Mouse (Mus musculus) splenic B cell, adult 2 months (primary cell): ENCODE results near the gene Chsy1.
A peak's percentile ranks its signal among the peaks of the same experiment; 100 is the strongest.

Experiments used
- DNase-seq: peaks from one replicate; pipeline ENCODE4 v3.0.0-alpha.2; 2011; ENCODE audit warnings: low read depth, low spot score
- H3K27me3 ChIP-seq: 2 replicates; pipeline ENCODE4 v1.6.1; 2012; ENCODE audit warnings: mild to moderate bottlenecking, low read length, moderate library complexity, mixed read lengths; ENCODE audit not compliant: control insufficient read depth, poor library complexity, insufficient read depth, severe bottlenecking
- H3K36me3 ChIP-seq: 2 replicates; pipeline ENCODE4 v1.6.1; 2012; ENCODE audit warnings: mild to moderate bottlenecking, low read length, moderate library complexity, mixed read lengths; ENCODE audit not compliant: control insufficient read depth, poor library complexity, insufficient read depth, severe bottlenecking

The Chsy1 gene

DNA sequence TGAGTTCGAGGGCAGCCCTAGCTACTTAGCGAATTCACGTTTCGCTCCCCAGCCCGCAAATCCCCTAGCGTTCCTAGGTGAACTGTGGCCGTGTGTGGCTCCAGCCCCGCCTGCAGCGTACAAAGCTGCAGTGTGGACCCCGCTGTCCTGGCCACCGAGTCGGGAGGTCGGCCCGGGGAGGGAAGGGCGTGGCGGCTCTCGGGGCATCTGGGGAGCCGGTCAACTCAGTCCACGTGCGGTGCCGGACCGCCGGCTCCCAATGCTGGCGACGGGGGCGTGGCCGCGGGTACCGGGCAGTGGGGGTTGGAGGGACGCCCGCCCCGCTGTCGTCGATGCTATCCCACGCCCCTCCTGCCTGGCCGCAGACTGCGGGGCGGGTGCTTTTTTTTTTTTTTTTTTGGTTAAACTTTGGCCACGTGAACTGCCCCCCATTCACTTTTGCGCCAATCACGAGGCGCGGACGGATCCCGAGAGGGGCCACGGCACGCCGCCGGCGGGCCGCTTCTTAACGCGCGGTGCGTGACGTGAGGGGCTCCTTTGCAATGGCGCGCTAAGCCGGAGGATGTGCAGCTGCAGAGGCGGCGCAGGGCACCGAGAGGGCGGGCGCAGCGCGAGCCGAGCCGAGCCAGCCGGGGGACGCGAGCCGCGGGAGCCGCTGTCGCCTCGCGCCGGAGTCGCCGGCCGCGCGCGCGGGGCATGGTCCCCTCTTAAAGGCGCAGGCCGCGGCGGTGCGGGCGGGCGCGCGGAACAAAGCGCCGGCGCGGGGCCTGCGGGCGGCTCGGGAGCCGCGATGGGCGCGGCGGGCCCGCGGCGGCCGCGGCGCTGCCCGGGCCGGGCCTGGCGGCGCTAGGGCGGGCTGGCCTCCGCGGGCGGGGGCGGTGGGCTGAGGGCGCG lies at the start of gene Chsy1:
Gene Chsy1, plus strand, starts transcription at position 555 of the 894 bp plus-strand sequence.
- Histone ChIP-seq H3K27me3 (no peaks in the 10 kb centered on the region), H3K36me3 (no peaks in the 10 kb centered on the region)
- peak; percentile 91 for DNase-seq

- DNase-seq, result peak; percentile 86
- Histone ChIP-seq H3K27me3 (no peaks in the 10 kb centered on the region), H3K36me3 (peaks cover 5% of the 10 kb centered on the region)
Observed at GRCm38 (mm10) chr7:66060066-66060956, 49.0 kb upstream of the Chsy1 start.

DNA sequence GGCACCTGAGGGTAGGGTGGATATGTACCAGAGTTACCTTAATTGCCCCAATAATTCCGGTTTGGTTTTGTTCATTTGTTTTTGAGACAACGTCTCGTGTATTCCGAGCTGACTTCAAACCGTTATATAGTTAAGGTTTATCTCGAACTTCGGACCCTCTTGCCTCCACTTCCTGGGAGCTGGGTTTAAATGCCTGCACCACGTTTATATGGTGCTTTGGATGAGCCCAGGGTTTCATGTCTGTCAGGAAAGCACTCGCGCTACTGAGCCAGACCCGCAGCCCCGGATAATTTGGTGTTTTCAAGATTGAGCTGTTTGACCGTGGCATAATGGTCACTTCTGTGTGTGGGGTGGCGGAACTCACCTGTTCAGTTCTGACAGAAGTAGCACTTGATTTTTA lies 48.3 kb upstream of the Chsy1 start:
- no peaks in the 10 kb centered on the region for H3K27me3 ChIP-seq
- DNase-seq, result no peak
- H3K36me3 ChIP-seq, result peaks cover 7% of the 10 kb centered on the region

DNA sequence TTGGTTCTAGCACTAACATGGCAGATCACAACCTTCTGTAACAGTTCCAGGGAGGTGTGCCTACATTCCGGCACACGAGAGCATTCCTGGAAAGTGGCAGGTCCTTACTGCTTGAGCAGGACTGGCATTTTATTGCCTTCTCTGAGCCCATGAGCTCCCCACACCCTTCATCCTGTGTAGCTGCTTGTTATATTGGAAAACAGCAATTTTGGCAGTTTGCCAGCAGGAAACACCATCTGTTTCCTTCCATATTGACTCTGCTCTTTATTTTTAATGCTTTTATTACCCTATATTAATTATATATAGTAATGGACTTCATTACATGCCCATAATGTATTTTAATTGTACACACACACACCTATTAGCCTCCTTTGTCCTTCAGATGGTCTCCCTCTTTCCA lies 32.9 kb upstream of the Chsy1 start:
- H3K27me3 ChIP-seq, result no peaks in the 10 kb centered on the region
- H3K36me3 ChIP-seq, result peaks cover 1% of the 10 kb centered on the region; the same call in 1 of the 2 replicates
- DNase-seq, result no peak

DNA sequence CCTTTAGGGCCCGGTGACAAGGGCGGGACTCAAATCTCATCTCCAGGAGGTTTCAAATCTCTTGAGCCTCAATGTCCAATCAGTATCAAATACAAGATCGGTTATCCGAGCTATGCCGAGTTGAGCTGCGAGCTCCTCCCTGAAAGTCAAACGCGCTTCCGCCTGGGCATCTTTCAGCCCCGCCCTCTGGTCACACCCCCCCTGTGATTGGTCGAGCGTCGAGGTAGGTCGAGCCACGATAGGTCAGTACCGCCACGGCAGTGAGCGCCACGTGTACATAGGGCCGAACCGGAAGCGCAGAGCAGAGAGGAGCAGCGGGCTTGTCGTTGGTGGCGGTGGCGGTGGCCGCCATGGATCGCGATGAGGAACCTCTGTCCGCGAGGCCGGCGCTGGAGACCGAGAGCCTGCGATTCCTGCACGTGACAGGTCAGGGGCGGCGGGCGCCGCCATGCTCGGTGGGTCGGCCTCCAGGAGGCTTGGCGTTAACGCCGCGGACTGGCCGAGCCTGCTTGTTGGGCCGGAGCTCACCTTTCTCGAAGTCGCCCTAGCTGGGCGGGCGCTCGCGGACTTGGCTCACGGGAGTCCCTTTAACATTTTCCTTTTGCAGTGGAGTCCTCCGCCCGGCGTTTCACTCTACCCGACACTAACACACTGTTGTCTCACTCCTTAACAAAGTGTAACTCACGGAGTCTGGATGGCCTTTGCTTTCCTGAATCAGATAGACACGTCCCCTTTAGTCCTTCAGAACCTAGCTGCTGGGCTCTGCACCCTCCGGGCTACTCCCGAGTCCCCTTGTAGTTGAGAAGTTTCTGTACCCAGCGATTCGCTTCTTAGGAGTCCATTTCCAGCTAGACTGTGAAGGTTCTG lies 29.7 kb upstream of the Chsy1 start, which contains the start of gene Selenos:
Gene Selenos, plus strand, starts transcription at position 286 of the 867 bp plus-strand sequence.
- peaks cover 9% of the 10 kb centered on the region for H3K36me3 ChIP-seq
- DNase-seq, result peak; percentile 99
- H3K27me3 ChIP-seq, result no peaks in the 10 kb centered on the region

DNA sequence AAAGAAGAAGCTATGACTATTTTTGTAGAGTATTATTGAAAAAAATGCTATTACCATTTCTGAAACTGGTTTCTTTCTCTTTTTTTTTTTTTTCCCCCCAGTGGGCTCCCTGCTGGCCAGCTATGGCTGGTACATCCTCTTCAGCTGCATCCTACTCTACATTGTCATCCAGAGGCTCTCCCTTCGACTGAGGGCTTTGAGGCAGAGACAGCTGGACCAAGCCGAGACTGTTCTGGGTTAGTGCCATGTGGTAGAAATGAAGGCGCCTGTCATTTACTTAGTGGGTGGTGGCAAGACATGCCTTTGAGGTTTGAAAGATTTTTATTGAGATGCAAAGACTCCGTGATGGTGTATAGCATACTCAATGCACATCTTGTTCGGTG lies 29.1 kb upstream of the Chsy1 start:
- Histone ChIP-seq H3K27me3 (no peaks in the 10 kb centered on the region), H3K36me3 (peaks cover 9% of the 10 kb centered on the region)
- peak; percentile 16 for DNase-seq

DNA sequence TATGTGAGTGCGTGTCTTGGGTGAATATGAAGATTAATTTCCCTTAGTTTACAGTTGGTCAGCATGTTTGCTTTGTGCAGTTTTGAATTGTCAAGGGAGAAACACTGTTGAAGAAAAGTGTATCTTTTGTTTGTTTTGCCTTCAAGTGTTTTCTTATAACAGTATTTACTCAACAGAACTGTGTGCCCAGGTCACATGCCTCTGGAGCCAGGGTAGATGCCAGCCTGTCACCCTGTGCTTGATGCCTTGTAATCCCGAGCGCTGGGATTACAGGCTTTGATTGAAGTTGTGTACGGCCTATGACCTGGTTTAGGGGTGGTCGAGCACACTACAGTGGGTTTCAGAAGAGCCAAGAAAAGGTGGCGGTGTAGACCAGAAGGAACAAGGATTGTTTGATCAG lies 25.6 kb upstream of the Chsy1 start:
- peaks cover 29% of the 10 kb centered on the region for H3K36me3 ChIP-seq
- no peak for DNase-seq
- no peaks in the 10 kb centered on the region for H3K27me3 ChIP-seq

DNA sequence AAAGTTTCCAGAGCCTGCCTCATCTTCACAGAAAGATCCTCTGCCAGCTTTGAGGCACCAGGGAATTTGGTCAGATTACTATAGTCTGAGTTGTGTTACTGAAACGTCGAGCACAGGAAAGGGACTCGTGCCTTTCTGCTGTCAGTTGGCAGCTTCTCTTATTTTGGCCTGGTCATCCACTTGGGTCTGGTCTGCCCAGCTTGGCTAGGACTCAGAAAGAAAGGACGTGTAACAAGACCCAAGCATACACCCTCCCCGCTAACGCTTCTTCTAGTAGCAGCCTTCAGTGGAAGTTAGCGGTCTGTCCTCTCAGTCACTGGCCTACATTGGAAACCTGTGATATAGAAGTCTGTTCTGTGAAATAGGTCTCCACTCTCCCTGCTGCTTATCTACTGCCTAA lies 24.8 kb upstream of the Chsy1 start:
- H3K27me3 ChIP-seq, result no peaks in the 10 kb centered on the region
- H3K36me3 ChIP-seq, result peaks cover 31% of the 10 kb centered on the region
- no peak for DNase-seq

DNA sequence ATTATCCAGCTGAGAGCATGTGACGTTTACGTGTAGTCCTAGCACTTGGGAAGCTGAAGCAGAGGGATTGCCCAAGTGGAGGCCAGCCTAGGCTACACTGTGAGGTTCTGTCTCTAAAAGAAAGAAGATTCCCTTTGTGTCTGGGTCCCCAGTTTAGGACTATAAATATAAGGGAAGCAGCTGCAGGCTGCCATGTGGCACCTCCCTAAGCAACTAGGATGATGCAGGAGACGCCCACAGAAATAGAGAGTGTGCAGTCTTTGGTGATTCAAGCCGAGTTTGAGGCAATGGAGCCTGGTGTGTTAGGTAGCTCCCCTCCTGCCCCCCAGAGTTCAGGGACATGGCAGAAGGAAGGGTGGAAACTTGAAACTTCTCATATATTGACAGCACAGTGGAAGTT lies 21.7 kb upstream of the Chsy1 start:
- no peak for DNase-seq
- peaks cover 33% of the 10 kb centered on the region for H3K36me3 ChIP-seq
- H3K27me3 ChIP-seq, result no peaks in the 10 kb centered on the region

DNA sequence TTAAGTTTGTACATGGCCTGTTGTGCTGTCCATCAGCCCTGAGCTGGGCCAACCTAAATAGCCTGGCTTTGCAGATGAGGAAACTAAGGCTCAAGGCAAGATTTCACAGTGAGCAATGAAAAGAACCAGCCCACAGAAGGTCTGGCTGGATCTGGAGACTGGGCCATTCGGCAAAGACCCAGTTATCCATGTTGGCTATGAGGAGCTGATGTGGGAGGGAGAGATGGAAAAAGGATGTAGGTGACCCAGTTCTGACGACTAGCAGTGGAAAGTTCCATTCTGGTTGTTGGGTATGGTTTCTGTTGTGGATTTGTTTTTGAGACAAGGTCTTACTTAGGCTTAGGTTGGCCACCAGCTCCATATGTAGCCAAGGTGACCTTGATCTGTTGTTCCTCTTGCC lies 21.2 kb upstream of the Chsy1 start:
- no peak for DNase-seq
- Histone ChIP-seq H3K27me3 (no peaks in the 10 kb centered on the region), H3K36me3 (peaks cover 30% of the 10 kb centered on the region)

- no peak for DNase-seq
- no peaks in the 10 kb centered on the region for H3K27me3 ChIP-seq
- H3K36me3 ChIP-seq, result peaks cover 24% of the 10 kb centered on the region
Observed at GRCm38 (mm10) chr7:66090676-66091190, 18.6 kb upstream of the Chsy1 start.

DNA sequence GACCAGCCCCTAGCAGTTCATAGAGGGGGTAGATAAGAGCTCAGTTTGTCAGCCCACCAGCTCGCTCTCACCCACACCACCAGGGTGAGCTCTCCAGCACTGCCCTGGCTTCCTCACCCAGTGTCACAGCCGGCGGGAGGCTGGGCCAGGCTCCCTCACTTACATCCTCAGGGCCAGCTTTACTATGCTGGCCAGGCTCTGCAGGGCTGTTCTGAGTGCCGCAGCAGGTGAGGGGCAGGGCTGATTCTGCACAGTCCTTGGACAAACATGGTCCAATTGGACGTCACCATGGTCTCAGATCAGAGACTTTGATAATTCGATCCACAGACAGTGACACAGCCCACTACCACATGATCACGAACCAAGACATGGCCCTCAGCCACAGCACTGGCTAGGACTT lies 17.8 kb upstream of the Chsy1 start:
- DNase-seq, result no peak
- H3K27me3 ChIP-seq, result no peaks in the 10 kb centered on the region
- H3K36me3 ChIP-seq, result peaks cover 21% of the 10 kb centered on the region

- no peak for DNase-seq
- Histone ChIP-seq H3K36me3 (peaks cover 14% of the 10 kb centered on the region), H3K27me3 (no peaks in the 10 kb centered on the region)
Observed at GRCm38 (mm10) chr7:66092656-66093055, 16.7 kb upstream of the Chsy1 start.

DNA sequence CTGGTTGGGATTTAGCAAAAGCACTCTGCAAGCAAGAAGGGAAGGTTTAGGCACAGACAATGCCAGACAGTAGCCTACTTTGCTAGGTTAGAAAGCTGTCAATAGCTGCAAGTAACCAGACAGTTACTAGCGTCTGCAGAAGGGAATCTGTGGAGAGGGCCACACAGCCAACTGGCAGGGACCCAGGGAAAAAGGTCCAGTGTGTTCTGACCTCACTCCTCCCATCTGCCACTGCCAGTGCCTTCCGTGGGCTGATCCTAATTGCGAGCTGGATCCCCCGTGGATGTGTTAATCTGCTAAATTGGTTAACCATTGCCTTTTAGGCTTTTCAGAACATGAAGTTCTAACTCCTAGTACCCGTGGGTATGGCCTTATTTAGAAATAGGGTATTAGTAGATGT lies 15.2 kb upstream of the Chsy1 start:
- no peak for DNase-seq
- H3K36me3 ChIP-seq, result peaks cover 5% of the 10 kb centered on the region; the same call in 1 of the 2 replicates
- H3K27me3 ChIP-seq, result no peaks in the 10 kb centered on the region
